Comparison of ENCODE assay signal across 8 mouse cellular contexts in the genomic region with DNA sequence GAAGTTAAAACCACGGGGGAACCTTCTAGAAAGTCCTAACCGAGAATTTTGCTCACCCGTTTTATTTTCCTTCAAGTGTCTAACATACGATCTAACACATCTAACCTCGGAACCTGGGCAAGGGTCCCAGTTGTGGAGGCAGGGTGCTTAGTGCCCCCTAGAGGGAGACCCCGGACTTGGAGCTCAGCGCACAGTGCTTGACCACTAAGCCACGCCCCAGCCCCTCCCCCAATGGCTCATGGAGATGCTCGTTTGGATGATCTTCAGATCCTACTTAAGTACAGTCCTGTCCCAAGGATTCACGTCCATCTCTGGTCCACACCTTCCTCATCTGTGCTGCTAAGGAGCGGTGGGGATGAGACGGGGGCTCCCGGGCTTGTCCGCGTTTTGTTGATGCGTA. TPM values are rescaled to one million over a fixed set of nuclear protein-coding genes. Genes with fewer than 3 reads are reported as not detected.
DNase-seq lines count a peak whose midpoint lies in the region; ATAC-seq and TF ChIP-seq lines count a peak whose summit lies in the region.

No protein-coding gene starts in this region.

- H3K4me3 ChIP-seq in spleen, adult 2 months (ENCODE audit: extremely low read depth, insufficient read depth, insufficient read length) = no peak overlapping the region
- no peak overlapping the region for H3K4me3 ChIP-seq in brown adipose tissue, adult 24 weeks (ENCODE audit: insufficient read depth, low read depth, low read length)
- H3K4me3 ChIP-seq in heart, embryonic 16.5 days (ENCODE audit: low read length) = no peak overlapping the region; the same call in 1 of the 2 replicates
- no peak overlapping the region for H3K4me3 ChIP-seq in limb, embryonic 11.5 days (ENCODE audit: low read depth, low read length)
- no peak overlapping the region for H3K4me3 ChIP-seq in left cerebral cortex, adult 2 months

- no peak for DNase-seq in spleen, adult 2 months (ENCODE audit: low read depth in 1 of 2, low spot score in 2 of 2)
- no peak for DNase-seq in spleen, adult 18-20 months
- peak; percentile 80 for DNase-seq in limb, embryonic 11.5 days (ENCODE audit: low spot score)
- DNase-seq in neural tube, embryonic 10.5 days (ENCODE audit: extremely low spot score, low spot score) = peak; percentile 66
- no peak for DNase-seq in left cerebral cortex, adult 2 months (ENCODE audit: extremely low spot score in 1 of 2, low spot score in 2 of 2)

- 0 out of 2 replicates have a peak, but pooled peaks have one; percentile 9 for TF ChIP-seq CTCF in spleen, adult 2 months (IDR thresholded peaks at IDR 0.05; ENCODE audit: extremely low read depth, insufficient read depth, insufficient read length, insufficient replicate concordance)
- no peak; the same call in 1 of the 2 replicates for TF ChIP-seq CTCF in left cerebral cortex, adult 2 months (IDR thresholded peaks at IDR 0.05)

- H3K27ac ChIP-seq in spleen, adult 2 months (ENCODE audit: insufficient read depth, low read length) = no peak overlapping the region
- H3K27ac ChIP-seq in brown adipose tissue, adult 24 weeks (replicated peaks; ENCODE audit: low read depth, low read length) = 0 out of 2 replicates have a peak overlapping the region, but pooled peaks have one; percentile 18
- H3K27ac ChIP-seq in heart, embryonic 16.5 days (ENCODE audit: low read length) = peak overlapping the region; percentile 92
- H3K27ac ChIP-seq in limb, embryonic 11.5 days (replicated peaks; ENCODE audit: low read depth, low read length) = no peak overlapping the region
- H3K27ac ChIP-seq in left cerebral cortex, adult 2 months = no peak overlapping the region

- 13% methylated on average over 16 of the region's 16 CpGs for WGBS in spleen, adult 2 months
- 18% methylated on average over 16 of the region's 16 CpGs for WGBS in heart, embryonic 16.5 days
- 11% methylated on average over 16 of the region's 16 CpGs for WGBS in limb, embryonic 11.5 days

- H3K36me3 ChIP-seq in spleen, adult 2 months (ENCODE audit: control insufficient read depth, insufficient read depth, low read length) = no peaks in the 10 kb centered on the region
- 0 out of 2 replicates have a peak, but pooled peaks cover 2% of the 10 kb centered on the region for H3K36me3 ChIP-seq in heart, embryonic 16.5 days (ENCODE audit: control insufficient read depth, insufficient read depth)
- no peaks in the 10 kb centered on the region for H3K36me3 ChIP-seq in limb, embryonic 11.5 days (ENCODE audit: control insufficient read depth, insufficient read depth, low read length)

- peaks cover 5% of the 10 kb centered on the region; the same call in 1 of the 2 replicates for H3K4me1 ChIP-seq in spleen, adult 2 months (ENCODE audit: control insufficient read depth, insufficient read depth, insufficient read length)
- peaks cover 17% of the 10 kb centered on the region for H3K4me1 ChIP-seq in brown adipose tissue, adult 24 weeks (ENCODE audit: control insufficient read depth, insufficient read depth, insufficient read length, low read length)
- peaks cover 16% of the 10 kb centered on the region for H3K4me1 ChIP-seq in heart, embryonic 16.5 days (ENCODE audit: control insufficient read depth, insufficient read depth, low read length)
- H3K4me1 ChIP-seq in limb, embryonic 11.5 days (ENCODE audit: control insufficient read depth, insufficient read depth, low read length) = no peaks in the 10 kb centered on the region

- peak overlapping the region; percentile 42 for H3K4me2 ChIP-seq in heart, embryonic 16.5 days (ENCODE audit: low read depth, low read length)
- H3K4me2 ChIP-seq in limb, embryonic 11.5 days (ENCODE audit: low read depth, severe bottlenecking) = no peak overlapping the region

- TF ChIP-seq POLR2A in spleen, adult 2 months (IDR thresholded peaks at IDR 0.05; ENCODE audit: low read depth, low read length) = no peak

- ATAC-seq in heart, embryonic 16.5 days (replicated peaks; ENCODE audit: extremely low read depth, insufficient read depth, low FRiP score) = peak; percentile 10; the same call in 1 of the 2 replicates
- ATAC-seq in limb, embryonic 11.5 days (ENCODE audit: insufficient number of reproducible peaks, low FRiP score, low TSS enrichment, low read depth) = no peak
- ATAC-seq in megakaryocyte-erythroid progenitor cell, adult 5-6 weeks (replicated peaks; ENCODE audit: low FRiP score, low TSS enrichment, poor library complexity, severe bottlenecking) = no peak

- H3K9me3 ChIP-seq in heart, embryonic 16.5 days (replicated peaks; ENCODE audit: control insufficient read depth, low read length) = 0 out of 2 replicates have a peak, but pooled peaks cover 2% of the 10 kb centered on the region
- no peaks in the 10 kb centered on the region for H3K9me3 ChIP-seq in limb, embryonic 11.5 days (ENCODE audit: control insufficient read depth, low read length)

- H3K9ac ChIP-seq in heart, embryonic 16.5 days (ENCODE audit: low read length) = 0 out of 2 replicates have a peak overlapping the region, but pooled peaks have one; percentile 6
- H3K9ac ChIP-seq in limb, embryonic 11.5 days (ENCODE audit: low read length) = no peak overlapping the region

- H3K27me3 ChIP-seq in spleen, adult 2 months (ENCODE audit: control insufficient read depth, insufficient read depth, low read length) = no peaks in the 10 kb centered on the region
- H3K27me3 ChIP-seq in heart, embryonic 16.5 days (ENCODE audit: control insufficient read depth, insufficient read depth, low read length) = no peaks in the 10 kb centered on the region
- peaks cover 3% of the 10 kb centered on the region; the same call in 1 of the 2 replicates for H3K27me3 ChIP-seq in limb, embryonic 11.5 days (ENCODE audit: control insufficient read depth, insufficient read depth, low read length)

- intact Hi-C loops in left cerebral cortex, adult 2 months (cut with DNase I) = no loop called here

RNA-seq across cellular contexts. Expression of gene Acacb, which starts 28.3 kb away (rescaled TPM):
- polyA plus RNA-seq in spleen, adult 2 months (2012; rRNA removed) = 9.2 and 9.3 TPM in 2 replicates
- polyA plus RNA-seq in brown adipose tissue, adult 24 weeks (2012; ENCODE audit: insufficient read depth, insufficient read length, missing spikeins) = 235 and 250 TPM in 2 replicates
- polyA plus RNA-seq in heart, embryonic 16.5 days (2015; fragmentation: Nextera tagmentation; extraction: Ambion mirVana) = 12.0 and 13.9 TPM in 2 replicates
- 2.1 and 4.5 TPM in 2 replicates for polyA plus RNA-seq in limb, embryonic 11.5 days (2014; fragmentation: Nextera tagmentation; extraction: Ambion mirVana)
- total RNA-seq in megakaryocyte-erythroid progenitor cell, adult 5-6 weeks (2014; fragmentation: Nextera tagmentation) = 2.2 and 3.8 TPM in 2 replicates
- total RNA-seq in megakaryocyte-erythroid progenitor cell, adult 5-6 weeks (2017) = 0.27 and 0.28 TPM in 2 replicates
- 1 to 10 TPM; 4.4 to 5.3 TPM for total RNA-seq in left cerebral cortex, adult 2 months (2021)

RNA-seq across cellular contexts. Expression of gene Ung, which starts 44.5 kb away (rescaled TPM):
- polyA plus RNA-seq in spleen, adult 2 months (2012; rRNA removed) = 5.7 and 8.8 TPM in 2 replicates
- 4.4 and 5.2 TPM in 2 replicates for polyA plus RNA-seq in brown adipose tissue, adult 24 weeks (2012; ENCODE audit: insufficient read depth, insufficient read length, missing spikeins)
- polyA plus RNA-seq in heart, embryonic 16.5 days (2015; fragmentation: Nextera tagmentation; extraction: Ambion mirVana) = 42.7 and 43.0 TPM in 2 replicates
- 41.8 and 52.8 TPM in 2 replicates for polyA plus RNA-seq in limb, embryonic 11.5 days (2014; fragmentation: Nextera tagmentation; extraction: Ambion mirVana)
- 31.8 and 32.9 TPM in 2 replicates for total RNA-seq in megakaryocyte-erythroid progenitor cell, adult 5-6 weeks (2014; fragmentation: Nextera tagmentation)
- total RNA-seq in megakaryocyte-erythroid progenitor cell, adult 5-6 weeks (2017) = 26.4 and 28.8 TPM in 2 replicates
- 1 to 10 TPM; 2.6 to 3.1 TPM for total RNA-seq in left cerebral cortex, adult 2 months (2021)

RNA-seq across cellular contexts. Expression of gene Alkbh2, which starts 46.6 kb away (rescaled TPM):
- 9.0 and 9.8 TPM in 2 replicates for polyA plus RNA-seq in spleen, adult 2 months (2012; rRNA removed)
- polyA plus RNA-seq in brown adipose tissue, adult 24 weeks (2012; ENCODE audit: insufficient read depth, insufficient read length, missing spikeins) = 4.3 and 5.6 TPM in 2 replicates
- polyA plus RNA-seq in heart, embryonic 16.5 days (2015; fragmentation: Nextera tagmentation; extraction: Ambion mirVana) = 7.3 and 8.0 TPM in 2 replicates
- 13.4 and 14.6 TPM in 2 replicates for polyA plus RNA-seq in limb, embryonic 11.5 days (2014; fragmentation: Nextera tagmentation; extraction: Ambion mirVana)
- total RNA-seq in megakaryocyte-erythroid progenitor cell, adult 5-6 weeks (2014; fragmentation: Nextera tagmentation) = 11.5 and 13.4 TPM in 2 replicates
- total RNA-seq in megakaryocyte-erythroid progenitor cell, adult 5-6 weeks (2017) = 2.1 and 9.6 TPM in 2 replicates
- total RNA-seq in left cerebral cortex, adult 2 months (2021) = 1 to 10 TPM; 5.9 to 7.2 TPM

Comparison
In these comparisons a context has a peak if more than half of its experiments do, and no peak if none do; other contexts are left out.
1. DNase-seq: peak in limb, embryonic 11.5 days (single experiment) and neural tube, embryonic 10.5 days (single experiment); none in spleen, adult 2 months (0 of 2), spleen, adult 18-20 months (0 of 2) and left cerebral cortex, adult 2 months (0 of 2).
2. H3K27ac ChIP-seq: peak in brown adipose tissue, adult 24 weeks (single experiment) and heart, embryonic 16.5 days (single experiment); none in spleen, adult 2 months (single experiment), limb, embryonic 11.5 days (single experiment) and left cerebral cortex, adult 2 months (single experiment).
3. RNA of gene Acacb, which starts 28.3 kb away (polyA plus RNA-seq): 235 to 250 TPM in brown adipose tissue, adult 24 weeks; 12.0 to 13.9 TPM in heart, embryonic 16.5 days, 9.2 to 9.3 TPM in spleen, adult 2 months and 2.1 to 4.5 TPM in limb, embryonic 11.5 days; every median in the first group is over 10 times any median in the second.